Mouse (Mus musculus) limb, embryonic 12.5 days (tissue): ENCODE results near the gene Abhd8. TPM values are rescaled to one million over a fixed set of nuclear protein-coding genes. Genes with fewer than 3 reads are reported as not detected.

Source experiments
- ATAC-seq: fragments of 200-750 bp; cut with Nextera tagmentation; 2 replicates; pipeline ENCODE4 v1.8.0; 2017; ENCODE audit warnings: low read depth, moderate TSS enrichment; ENCODE audit not compliant: insufficient number of reproducible peaks, insufficient read depth, low FRiP score, low TSS enrichment
- H3K27ac ChIP-seq: fragments of 300-500 bp; sonication (generic); 2 replicates; pipeline ENCODE4 v1.5.1; 2016; ENCODE audit warnings: mild to moderate bottlenecking, moderate library complexity
- H3K27me3 ChIP-seq: fragments of 300-500 bp; sonication (generic); 2 replicates; pipeline ENCODE4 v1.6.1; 2016; ENCODE audit warnings: mild to moderate bottlenecking, moderate library complexity
- H3K36me3 ChIP-seq: fragments of 300-500 bp; sonication (generic); 2 replicates; pipeline ENCODE4 v1.6.1; 2016; ENCODE audit warnings: mild to moderate bottlenecking, moderate library complexity
- H3K4me1 ChIP-seq: fragments of 300-500 bp; sonication (generic); replicated peaks from 2 replicates; pipeline ENCODE4 v1.6.1; 2016
- H3K4me2 ChIP-seq: fragments of 300-500 bp; sonication (generic); 2 replicates; pipeline ENCODE4 v1.6.1; 2016; ENCODE audit warnings: mild to moderate bottlenecking, moderate library complexity
- H3K4me3 ChIP-seq: fragments of 300-500 bp; sonication (generic); replicated peaks from 2 replicates; pipeline ENCODE4 v1.5.1; 2016; ENCODE audit warnings: mild to moderate bottlenecking
- H3K9ac ChIP-seq: fragments of 300-500 bp; sonication (generic); replicated peaks from 2 replicates; pipeline ENCODE4 v1.6.1; 2016; ENCODE audit warnings: mild to moderate bottlenecking, moderate library complexity
- H3K9me3 ChIP-seq: fragments of 300-500 bp; sonication (generic); 2 replicates; pipeline ENCODE4 v1.6.1; 2016; ENCODE audit warnings: mild to moderate bottlenecking, moderate library complexity
- WGBS: fragments of 180-500 bp; shearing (Covaris S2); methylation state at CpG from one replicate; pipeline ENCODE4 v1.1.7; 2016; 5-methylcytosine and 5-hydroxymethylcytosine counted together
- polyA plus RNA-seq: library from polyadenylated mRNA; unstranded; fragments of >200 nt; fragmentation: Nextera tagmentation; extraction: Ambion mirVana; gene quantifications from 2 replicates; pipeline ENCODE4 v1.2.1, GENCODE M21; 2016

Abhd8 gene
- polyA plus RNA-seq, 1 experiment from 2014 or later = 82.8 TPM

- 47% methylated on average over 14 of the region's 14 CpGs for WGBS
- Histone ChIP-seq H3K36me3 (peaks cover 71% of the 10 kb centered on the region), H3K4me1 (peaks cover 9% of the 10 kb centered on the region), H3K27ac (peak overlapping the region; percentile 79; the same call in 1 of the 2 replicates), H3K9me3 (no peaks in the 10 kb centered on the region), H3K4me2 (peak overlapping the region; percentile 85), H3K9ac (peak overlapping the region; percentile 77; the same call in 1 of the 2 replicates), H3K27me3 (0 out of 2 replicates have a peak, but pooled peaks cover 3% of the 10 kb centered on the region), H3K4me3 (peak overlapping the region; percentile 64)
- no peak for ATAC-seq
These were observed 13.9 kb upstream of the Abhd8 start for GRCm38 (mm10) chr8:71477196-71477845.

GRCm38 (mm10) chr8:71476099-71476940 is 12.9 kb upstream of the Abhd8 start:
- Histone ChIP-seq H3K27ac (peak overlapping the region; percentile 79), H3K4me3 (peak overlapping the region; percentile 64), H3K27me3 (0 out of 2 replicates have a peak, but pooled peaks cover 3% of the 10 kb centered on the region), H3K4me1 (peaks cover 9% of the 10 kb centered on the region), H3K36me3 (peaks cover 71% of the 10 kb centered on the region), H3K4me2 (peak overlapping the region; percentile 85), H3K9ac (peak overlapping the region; percentile 77), H3K9me3 (no peaks in the 10 kb centered on the region)
- peak; percentile 21 for ATAC-seq
- under 1% methylated on average over 89 of the region's 121 CpGs for WGBS

- peak overlapping the region; percentile 79; the same call in 1 of the 2 replicates for H3K27ac ChIP-seq
- H3K9me3 ChIP-seq = no peaks in the 10 kb centered on the region
- 21% methylated on average over 4 of the region's 4 CpGs for WGBS
- peak overlapping the region; percentile 77 for H3K9ac ChIP-seq
- peak overlapping the region; percentile 85 for H3K4me2 ChIP-seq
- H3K36me3 ChIP-seq = peaks cover 71% of the 10 kb centered on the region
- H3K4me1 ChIP-seq = peaks cover 9% of the 10 kb centered on the region
- H3K27me3 ChIP-seq = no peaks in the 10 kb centered on the region
- peak; percentile 11; the same call in 1 of the 2 replicates for ATAC-seq
- H3K4me3 ChIP-seq = peak overlapping the region; percentile 64
These were observed 12.2 kb upstream of the Abhd8 start for GRCm38 (mm10) chr8:71475702-71476075.

GRCm38 (mm10) chr8:71474785-71475701 is 11.6 kb upstream of the Abhd8 start:
- no peak for ATAC-seq
- H3K27ac ChIP-seq = no peak overlapping the region
- peak overlapping the region; percentile 77; the same call in 1 of the 2 replicates for H3K9ac ChIP-seq
- H3K9me3 ChIP-seq = no peaks in the 10 kb centered on the region
- H3K27me3 ChIP-seq = no peaks in the 10 kb centered on the region
- H3K4me1 ChIP-seq = peaks cover 12% of the 10 kb centered on the region
- H3K4me2 ChIP-seq = peak overlapping the region; percentile 85; the same call in 1 of the 2 replicates
- H3K36me3 ChIP-seq = peaks cover 67% of the 10 kb centered on the region
- 87% methylated on average over 25 of the region's 25 CpGs for WGBS
- H3K4me3 ChIP-seq = no peak overlapping the region

- 98% methylated on average over 18 of the region's 18 CpGs for WGBS
These were observed 10.9 kb upstream of the Abhd8 start for GRCm38 (mm10) chr8:71474344-71474743.

GRCm38 (mm10) chr8:71472601-71473386 is 9.3 kb upstream of the Abhd8 start:
- Histone ChIP-seq H3K36me3 (peaks cover 50% of the 10 kb centered on the region), H3K4me2 (no peak overlapping the region), H3K9me3 (no peaks in the 10 kb centered on the region), H3K27ac (no peak overlapping the region), H3K4me1 (peaks cover 19% of the 10 kb centered on the region), H3K4me3 (no peak overlapping the region), H3K9ac (no peak overlapping the region), H3K27me3 (no peaks in the 10 kb centered on the region)
- no peak for ATAC-seq
- WGBS = 82% methylated on average over 8 of the region's 8 CpGs

More at GRCm38 (mm10) chr8:71474344-71474743, 10.9 kb upstream of the Abhd8 start:
- H3K9ac ChIP-seq = no peak overlapping the region
- no peak for ATAC-seq
- no peak overlapping the region for H3K27ac ChIP-seq
- peaks cover 60% of the 10 kb centered on the region for H3K36me3 ChIP-seq
- H3K4me1 ChIP-seq = peaks cover 19% of the 10 kb centered on the region
- H3K9me3 ChIP-seq = no peaks in the 10 kb centered on the region
- H3K27me3 ChIP-seq = no peaks in the 10 kb centered on the region
- no peak overlapping the region for H3K4me3 ChIP-seq
- H3K4me2 ChIP-seq = no peak overlapping the region

GRCm38 (mm10) chr8:71471861-71472260 is 8.4 kb upstream of the Abhd8 start:
- Histone ChIP-seq H3K4me1 (peaks cover 19% of the 10 kb centered on the region), H3K4me3 (no peak overlapping the region), H3K9ac (no peak overlapping the region; the same call in 1 of the 2 replicates), H3K36me3 (peaks cover 50% of the 10 kb centered on the region), H3K9me3 (no peaks in the 10 kb centered on the region), H3K4me2 (no peak overlapping the region), H3K27me3 (no peaks in the 10 kb centered on the region), H3K27ac (no peak overlapping the region)
- WGBS = 93% methylated on average over 17 of the region's 17 CpGs
- ATAC-seq = no peak

- no peak overlapping the region for H3K9ac ChIP-seq
- peak overlapping the region; percentile 93; the same call in 1 of the 2 replicates for H3K4me2 ChIP-seq
These were observed 7.4 kb upstream of the Abhd8 start for GRCm38 (mm10) chr8:71470913-71471255.

GRCm38 (mm10) chr8:71470146-71470912 is 6.9 kb upstream of the Abhd8 start:
- peak overlapping the region; percentile 93 for H3K4me2 ChIP-seq
- H3K4me3 ChIP-seq = peak overlapping the region; percentile 85
- WGBS = 94% methylated on average over 3 of the region's 3 CpGs
- H3K27me3 ChIP-seq = no peaks in the 10 kb centered on the region
- no peaks in the 10 kb centered on the region for H3K9me3 ChIP-seq
- no peak for ATAC-seq
- H3K27ac ChIP-seq = no peak overlapping the region
- H3K36me3 ChIP-seq = peaks cover 57% of the 10 kb centered on the region
- peaks cover 17% of the 10 kb centered on the region for H3K4me1 ChIP-seq
- peak overlapping the region; percentile 76; the same call in 1 of the 2 replicates for H3K9ac ChIP-seq

More at GRCm38 (mm10) chr8:71470913-71471255, 7.4 kb upstream of the Abhd8 start:
- Histone ChIP-seq H3K27me3 (no peaks in the 10 kb centered on the region), H3K27ac (no peak overlapping the region), H3K9me3 (no peaks in the 10 kb centered on the region), H3K36me3 (peaks cover 58% of the 10 kb centered on the region), H3K4me1 (peaks cover 17% of the 10 kb centered on the region), H3K4me3 (no peak overlapping the region)
- no peak for ATAC-seq
- 82% methylated on average over 5 of the region's 5 CpGs for WGBS
